Mouse (Mus musculus) liver, embryonic 18 days (tissue): Measurements from ENCODE around the gene Trim66. TPM values are rescaled to one million over a fixed set of nuclear protein-coding genes. Genes with fewer than 3 reads are reported as not detected.

ENCODE experiments used
- polyA plus RNA-seq: library from polyadenylated mRNA; depleted of rRNA; stranded (reverse); fragments of >200 nt; gene quantifications from 2 replicates; pipeline ENCODE4 v1.2.3, GENCODE M21; 2012; rRNA removed

Gene Trim66
- polyA plus RNA-seq, result 0.02 TPM in 2 replicates

GRCm38 (mm10) chr7:109508034-109508433, at the start of gene Trim66:
Trim66 (minus strand) TSS chr7:109508134.

DNA sequence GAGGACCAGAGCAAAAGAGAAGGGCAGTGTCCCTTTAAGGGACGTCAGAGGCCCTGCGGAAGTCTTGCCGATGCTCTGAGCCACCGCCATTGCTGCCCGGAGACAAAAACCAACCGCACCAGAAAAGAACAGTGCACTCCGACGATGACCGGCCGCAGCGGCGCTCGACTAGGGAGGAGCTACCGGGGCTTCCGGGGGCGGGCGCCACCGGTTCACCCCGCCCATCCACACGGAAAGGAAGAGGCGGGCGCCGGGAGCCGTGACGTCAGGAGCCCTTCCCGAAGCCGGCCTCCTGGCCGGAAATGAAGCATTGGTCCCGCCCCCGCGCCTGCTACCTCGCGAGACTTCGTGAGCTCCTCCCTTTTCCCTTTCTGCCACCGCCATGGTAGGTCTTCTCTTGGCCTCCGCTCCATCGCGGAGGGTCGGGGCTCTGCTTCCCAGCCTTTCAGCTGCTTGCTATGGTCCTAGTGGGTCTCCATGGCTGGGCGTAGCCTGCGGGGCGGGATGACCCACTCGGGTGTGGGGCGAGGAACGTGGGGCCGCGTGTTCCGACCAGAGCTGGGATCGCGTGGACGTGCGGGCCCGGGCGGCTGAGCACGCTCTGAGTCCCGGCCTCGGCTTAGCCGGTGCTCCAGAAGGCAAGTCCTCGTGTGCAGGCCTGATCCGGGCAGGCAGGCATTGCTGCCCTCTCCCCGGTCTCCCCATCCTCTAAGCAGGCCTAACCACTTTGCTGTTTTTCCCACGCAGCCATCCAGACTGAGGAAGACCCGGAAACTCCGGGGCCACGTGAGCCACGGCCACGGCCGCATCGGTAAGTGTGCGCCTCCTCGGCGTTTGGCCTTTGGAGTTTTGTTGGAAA, 11.1 kb upstream of the Trim66 start, which contains the start of gene Rpl27a:
Gene Rpl27a, plus strand, starts transcription at position 310 of the 859 bp plus-strand sequence.

DNA sequence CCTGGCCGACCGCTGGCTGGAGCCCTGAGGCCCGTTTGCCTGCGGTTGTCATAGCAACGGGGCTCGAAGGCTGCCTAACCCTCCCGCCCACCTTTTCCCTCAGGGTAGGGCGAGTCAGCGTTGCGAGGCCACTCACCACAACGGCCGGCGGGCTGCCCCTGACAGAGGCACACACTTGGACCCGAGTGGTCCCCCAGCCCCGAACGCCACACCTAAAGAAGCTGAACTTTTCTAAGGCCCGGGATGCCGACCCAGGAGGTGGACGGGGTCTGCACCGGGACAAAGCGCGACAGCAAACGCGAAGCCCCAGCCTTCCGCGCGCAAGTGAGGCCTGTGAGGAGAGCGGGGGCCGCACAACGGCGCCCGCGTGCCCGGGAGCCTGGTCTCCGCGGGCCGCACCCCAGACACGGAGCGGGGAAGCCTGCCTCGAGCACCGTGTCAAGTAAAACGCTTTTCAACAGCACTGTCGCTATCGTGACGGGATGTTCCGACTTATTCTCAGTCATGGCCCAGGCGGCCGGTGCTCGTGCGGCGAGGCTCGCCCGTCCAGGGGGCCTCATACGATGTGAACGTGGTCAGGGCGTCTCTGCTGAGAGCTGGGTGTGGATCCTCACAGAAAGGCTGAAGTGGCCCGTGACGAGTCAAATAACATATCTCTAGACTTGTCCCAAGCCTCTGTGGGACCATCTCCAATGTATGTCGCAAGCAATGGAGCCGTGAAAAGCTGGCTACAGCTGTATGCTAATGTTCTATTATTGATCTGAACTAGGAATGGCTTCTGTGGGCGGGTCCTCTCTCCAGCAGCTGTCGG, 68.9 kb downstream of the Trim66 start, which contains the start of gene Stk33:
Gene Stk33, minus strand, starts transcription at position 301 of the 811 bp plus-strand sequence.

Other genes with a start within 250 kb of the Trim66 start
- gene Stk33, start 69.1 kb downstream of the Trim66 start, polyA plus RNA-seq, result not detected in 2 replicates
- gene Rpl27a, start 11.0 kb upstream of the Trim66 start, polyA plus RNA-seq, result 374 and 410 TPM in 2 replicates
- gene St5, start 195.5 kb upstream of the Trim66 start, polyA plus RNA-seq, result 38.0 and 38.9 TPM in 2 replicates
- 10.1 and 11.2 TPM in 2 replicates for gene Akip1, start 195.6 kb upstream of the Trim66 start, polyA plus RNA-seq
- gene BC051019, start 215.7 kb upstream of the Trim66 start, polyA plus RNA-seq, result 0.02 TPM in 1 of 2 replicates, not detected in the other
- 0.07 TPM in 1 of 2 replicates, not detected in the other for gene Ascl3, start 223.6 kb upstream of the Trim66 start, polyA plus RNA-seq
- gene Tmem9b, start 244.7 kb upstream of the Trim66 start, polyA plus RNA-seq, result 17.9 and 18.6 TPM in 2 replicates